Mouse (Mus musculus) macrophage (primary cell): ENCODE measurements around the gene Znrf3. TPM values are rescaled to one million over a fixed set of nuclear protein-coding genes. Genes with fewer than 3 reads are reported as not detected.

Experiments
- H3K27ac ChIP-seq: fragments of 350-480 bp; formaldehyde crosslinking; 2 replicates; pipeline ENCODE4 v1.9.0; 2021
- H3K36me3 ChIP-seq: fragments of 350-480 bp; formaldehyde crosslinking; 2 replicates; pipeline ENCODE4 v1.9.0; 2021; ENCODE audit errors: inconsistent target
- H3K4me3 ChIP-seq: fragments of 350-480 bp; formaldehyde crosslinking; 2 replicates; pipeline ENCODE4 v1.9.0; 2021; ENCODE audit errors: inconsistent target
- H3K79me2 ChIP-seq: fragments of 350-480 bp; formaldehyde crosslinking; 2 replicates; pipeline ENCODE4 v1.9.0; 2021; ENCODE audit errors: inconsistent target
- WGBS: methylation state at CpG from one replicate; pipeline ENCODE4 v1.1.7; 2026; ENCODE audit warnings: inconsistent platforms; ENCODE audit not compliant: missing documents; 5-methylcytosine and 5-hydroxymethylcytosine counted together
- polyA plus RNA-seq: library from polyadenylated mRNA; stranded (reverse); fragments of 250-400 nt; gene quantifications from 3 replicates; pipeline ENCODE4 v1.2.4, GENCODE M21; 2018; ENCODE audit warnings: inconsistent platforms

The Znrf3 gene
- polyA plus RNA-seq, 1 experiment from 2014 or later = 2.1 TPM

- H3K4me3 ChIP-seq = no peak overlapping the region
- H3K36me3 ChIP-seq = no peaks in the 10 kb centered on the region
- no peak overlapping the region for H3K27ac ChIP-seq
- H3K79me2 ChIP-seq = no peaks in the 10 kb centered on the region; the same call in 1 of the 2 replicates
- 89% methylated on average over 2 of the region's 2 CpGs for WGBS
Observed at GRCm38 (mm10) chr11:5426317-5426716, 18.3 kb downstream of the Znrf3 start.

- no peak overlapping the region for H3K4me3 ChIP-seq
- no peaks in the 10 kb centered on the region; the same call in 1 of the 2 replicates for H3K79me2 ChIP-seq
- H3K36me3 ChIP-seq = no peaks in the 10 kb centered on the region
- H3K27ac ChIP-seq = no peak overlapping the region
- 85% methylated on average over 2 of the region's 2 CpGs for WGBS
Observed at GRCm38 (mm10) chr11:5425106-5425505, 19.5 kb downstream of the Znrf3 start.

- no peaks in the 10 kb centered on the region; the same call in 1 of the 2 replicates for H3K79me2 ChIP-seq
- WGBS = 89% methylated on average over 4 of the region's 4 CpGs
- H3K36me3 ChIP-seq = no peaks in the 10 kb centered on the region
- no peak overlapping the region for H3K27ac ChIP-seq
- no peak overlapping the region for H3K4me3 ChIP-seq
Observed at GRCm38 (mm10) chr11:5424185-5424584, 20.5 kb downstream of the Znrf3 start.

GRCm38 (mm10) chr11:5423000-5423399 lies 21.6 kb downstream of the Znrf3 start:
- no peak overlapping the region for H3K27ac ChIP-seq
- H3K36me3 ChIP-seq = no peaks in the 10 kb centered on the region
- no peaks in the 10 kb centered on the region for H3K79me2 ChIP-seq
- no peak overlapping the region for H3K4me3 ChIP-seq

GRCm38 (mm10) chr11:5422252-5422636 lies 22.4 kb downstream of the Znrf3 start:
- Histone ChIP-seq H3K27ac (no peak overlapping the region), H3K36me3 (no peaks in the 10 kb centered on the region), H3K4me3 (no peak overlapping the region), H3K79me2 (no peaks in the 10 kb centered on the region)
- WGBS = 38% methylated on average over 1 of the region's 1 CpGs

GRCm38 (mm10) chr11:5421506-5422251 lies 23.0 kb downstream of the Znrf3 start:
- H3K4me3 ChIP-seq = no peak overlapping the region
- H3K36me3 ChIP-seq = no peaks in the 10 kb centered on the region
- H3K27ac ChIP-seq = no peak overlapping the region
- H3K79me2 ChIP-seq = no peaks in the 10 kb centered on the region
- 79% methylated on average over 4 of the region's 4 CpGs for WGBS

GRCm38 (mm10) chr11:5415617-5416338 lies 28.9 kb downstream of the Znrf3 start:
- H3K36me3 ChIP-seq = no peaks in the 10 kb centered on the region
- H3K4me3 ChIP-seq = no peak overlapping the region
- H3K79me2 ChIP-seq = no peaks in the 10 kb centered on the region
- H3K27ac ChIP-seq = no peak overlapping the region
- 70% methylated on average over 6 of the region's 6 CpGs for WGBS

GRCm38 (mm10) chr11:5414856-5415616 lies 29.6 kb downstream of the Znrf3 start:
- H3K79me2 ChIP-seq = no peaks in the 10 kb centered on the region
- H3K4me3 ChIP-seq = no peak overlapping the region
- 74% methylated on average over 2 of the region's 2 CpGs for WGBS
- H3K36me3 ChIP-seq = no peaks in the 10 kb centered on the region
- H3K27ac ChIP-seq = no peak overlapping the region

- 94% methylated on average over 2 of the region's 2 CpGs for WGBS
- H3K36me3 ChIP-seq = no peaks in the 10 kb centered on the region
Observed at GRCm38 (mm10) chr11:5412644-5413190, 31.9 kb downstream of the Znrf3 start.

GRCm38 (mm10) chr11:5411577-5411976 lies 33.1 kb downstream of the Znrf3 start:
- no peak overlapping the region for H3K27ac ChIP-seq
- 95% methylated on average over 3 of the region's 9 CpGs for WGBS
- H3K36me3 ChIP-seq = no peaks in the 10 kb centered on the region
- no peak overlapping the region for H3K4me3 ChIP-seq
- no peaks in the 10 kb centered on the region for H3K79me2 ChIP-seq

More at GRCm38 (mm10) chr11:5412644-5413190, 31.9 kb downstream of the Znrf3 start:
- Histone ChIP-seq H3K4me3 (no peak overlapping the region), H3K27ac (no peak overlapping the region), H3K79me2 (no peaks in the 10 kb centered on the region)

GRCm38 (mm10) chr11:5404180-5404579 lies 40.5 kb downstream of the Znrf3 start:
- Histone ChIP-seq H3K4me3 (no peak overlapping the region), H3K27ac (no peak overlapping the region), H3K36me3 (no peaks in the 10 kb centered on the region), H3K79me2 (no peaks in the 10 kb centered on the region)
- 96% methylated on average over 2 of the region's 2 CpGs for WGBS

- no peaks in the 10 kb centered on the region for H3K79me2 ChIP-seq
- H3K36me3 ChIP-seq = no peaks in the 10 kb centered on the region
- H3K27ac ChIP-seq = no peak overlapping the region
- H3K4me3 ChIP-seq = no peak overlapping the region
- 97% methylated on average over 4 of the region's 4 CpGs for WGBS
Observed at GRCm38 (mm10) chr11:5402127-5402733, 42.4 kb downstream of the Znrf3 start.

- Histone ChIP-seq H3K79me2 (no peaks in the 10 kb centered on the region), H3K36me3 (no peaks in the 10 kb centered on the region), H3K4me3 (no peak overlapping the region), H3K27ac (no peak overlapping the region)
- 84% methylated on average over 3 of the region's 3 CpGs for WGBS
Observed at GRCm38 (mm10) chr11:5398301-5399053, 46.2 kb downstream of the Znrf3 start.
